Mouse (Mus musculus) kidney, embryonic 16.5 days (tissue): ENCODE measurements around the gene P2ry2. TPM values are rescaled to one million over a fixed set of nuclear protein-coding genes. Genes with fewer than 3 reads are reported as not detected.

ENCODE experiments used
- ATAC-seq: fragments of 200-750 bp; cut with Nextera tagmentation; 2 replicates; pipeline ENCODE4 v1.8.0; 2017; ENCODE audit warnings: moderate TSS enrichment; ENCODE audit not compliant: low FRiP score, low TSS enrichment
- H3K27ac ChIP-seq: fragments of 300-500 bp; sonication (generic); 2 replicates; pipeline ENCODE4 v1.5.1; 2014; ENCODE audit warnings: low read length
- H3K27me3 ChIP-seq: fragments of 300-500 bp; sonication (generic); 2 replicates; pipeline ENCODE4 v1.6.1; 2014; ENCODE audit warnings: low read length, control low read depth, mixed read lengths; ENCODE audit not compliant: insufficient read depth
- H3K36me3 ChIP-seq: fragments of 300-500 bp; sonication (generic); 2 replicates; pipeline ENCODE4 v1.6.1; 2014; ENCODE audit warnings: low read length, control low read depth, mixed read lengths; ENCODE audit not compliant: insufficient read depth
- H3K4me1 ChIP-seq: fragments of 300-500 bp; sonication (generic); 2 replicates; pipeline ENCODE4 v1.6.1; 2014; ENCODE audit warnings: low read length, control low read depth, mixed read lengths; ENCODE audit not compliant: insufficient read depth
- H3K4me2 ChIP-seq: fragments of 300-500 bp; sonication (generic); replicated peaks from 2 replicates; pipeline ENCODE4 v1.6.1; 2014; ENCODE audit warnings: low read depth, low read length
- H3K4me3 ChIP-seq: fragments of 300-500 bp; sonication (generic); 2 replicates; pipeline ENCODE4 v1.5.1; 2014; ENCODE audit warnings: mild to moderate bottlenecking, low read length
- H3K9ac ChIP-seq: fragments of 300-500 bp; sonication (generic); replicated peaks from 2 replicates; pipeline ENCODE4 v1.6.1; 2014; ENCODE audit warnings: low read length
- H3K9me3 ChIP-seq: fragments of 300-500 bp; sonication (generic); 2 replicates; pipeline ENCODE4 v1.6.1; 2016; ENCODE audit warnings: low read length, control low read depth
- WGBS: fragments of 180-500 bp; shearing (Covaris S2); extraction: QIAGEN DNeasy Blood & Tissue Kit; methylation state at CpG from one replicate; pipeline ENCODE4 v1.1.7; 2014; 5-methylcytosine and 5-hydroxymethylcytosine counted together
- polyA plus RNA-seq: library from polyadenylated mRNA; unstranded; fragments of >200 nt; fragmentation: Nextera tagmentation; extraction: Ambion mirVana; gene quantifications from 2 replicates; pipeline ENCODE4 v1.2.1, GENCODE M21; 2015

Gene P2ry2
- polyA plus RNA-seq, 1 experiment from 2014 or later, result 1.4 TPM

DNA sequence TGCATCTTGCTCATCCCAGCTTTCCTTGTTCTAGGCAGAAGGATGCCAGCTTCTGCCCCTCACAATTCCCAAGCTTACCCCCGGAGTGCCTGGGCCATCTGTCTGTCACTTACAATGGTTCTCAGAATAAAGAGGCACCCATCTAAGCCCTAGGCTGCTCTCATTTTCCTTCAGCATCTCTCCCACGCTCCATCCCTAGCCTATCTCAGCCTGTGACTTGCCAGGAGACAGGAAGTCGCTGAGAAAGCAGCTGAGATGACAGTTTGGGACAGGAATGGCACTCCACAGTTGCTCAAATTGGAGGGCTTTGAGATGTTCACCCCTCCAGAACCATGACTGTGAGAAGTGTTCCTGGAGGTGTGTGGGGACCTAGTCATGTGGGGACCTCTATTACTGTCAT lies 39.8 kb downstream of the P2ry2 start:
- H3K27me3 ChIP-seq, result peaks cover 20% of the 10 kb centered on the region
- H3K4me1 ChIP-seq, result peaks cover 12% of the 10 kb centered on the region; the same call in 1 of the 2 replicates
- ATAC-seq, result no peak
- no peaks in the 10 kb centered on the region for H3K36me3 ChIP-seq
- H3K9me3 ChIP-seq, result no peaks in the 10 kb centered on the region
- H3K27ac ChIP-seq, result no peak overlapping the region
- H3K9ac ChIP-seq, result no peak overlapping the region
- H3K4me2 ChIP-seq, result no peak overlapping the region
- H3K4me3 ChIP-seq, result no peak overlapping the region
- 51% methylated on average over 3 of the region's 3 CpGs for WGBS

DNA sequence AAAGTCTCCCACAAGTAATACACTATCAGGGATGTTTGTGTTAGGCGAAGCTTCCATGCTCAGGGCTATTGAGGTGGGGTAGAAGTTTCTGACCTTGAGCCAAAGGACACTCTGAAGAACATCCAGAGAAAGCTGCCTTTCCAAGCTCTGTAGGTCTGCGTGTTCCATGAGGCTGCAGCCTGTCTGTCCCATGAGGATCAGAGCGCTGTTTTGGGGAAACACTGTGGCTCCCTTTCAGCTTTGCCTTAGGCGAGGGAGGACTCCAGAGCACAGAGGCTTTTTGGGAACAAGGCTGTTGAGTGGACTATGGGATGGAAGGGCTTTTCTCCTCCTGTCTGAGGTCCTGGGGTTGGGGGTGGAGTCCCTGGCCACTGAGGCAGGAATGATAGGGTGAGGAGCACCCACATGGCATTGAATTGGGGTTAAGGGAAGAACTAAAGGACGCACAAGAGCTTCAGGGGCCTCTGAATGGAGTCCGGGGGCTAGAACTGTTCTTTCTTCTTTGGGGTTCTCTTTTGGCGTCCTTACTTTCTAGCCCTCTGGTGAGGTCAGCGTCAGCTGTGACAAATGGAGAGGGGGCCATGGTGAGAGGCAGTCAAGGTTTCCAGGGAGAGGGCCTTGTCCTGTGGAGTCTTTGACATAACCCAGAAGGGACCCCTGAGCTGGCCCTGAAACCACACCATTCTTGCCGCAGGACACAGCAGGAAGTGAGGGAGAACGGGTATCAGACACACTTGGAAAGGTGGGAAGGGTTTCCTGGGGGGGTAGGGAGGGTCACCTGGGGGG lies 43.6 kb downstream of the P2ry2 start:
- Histone ChIP-seq H3K4me1 (peaks cover 2% of the 10 kb centered on the region; the same call in 1 of the 2 replicates), H3K36me3 (no peaks in the 10 kb centered on the region), H3K9ac (no peak overlapping the region), H3K4me3 (no peak overlapping the region), H3K27me3 (peaks cover 13% of the 10 kb centered on the region), H3K4me2 (no peak overlapping the region), H3K27ac (no peak overlapping the region), H3K9me3 (no peaks in the 10 kb centered on the region)
- 72% methylated on average over 10 of the region's 10 CpGs for WGBS
- ATAC-seq, result no peak

DNA sequence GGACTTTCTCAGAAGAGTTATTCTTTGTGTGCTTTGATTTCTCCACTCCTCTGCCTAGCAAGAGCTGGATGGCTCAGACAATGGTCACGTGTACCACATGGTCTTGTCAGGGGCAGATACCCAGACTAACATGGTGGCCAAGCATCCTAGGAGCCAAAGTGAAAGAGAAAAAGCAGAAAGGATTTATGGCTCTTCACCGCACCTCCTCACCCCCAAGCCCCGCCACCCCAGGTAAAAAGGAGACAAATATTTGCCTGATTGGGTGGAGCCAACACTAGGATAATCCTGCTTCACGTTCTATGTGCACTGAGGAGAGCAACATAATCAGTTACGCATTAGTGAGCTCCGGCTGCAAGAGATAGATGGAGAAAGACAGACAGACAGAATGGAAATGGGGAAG lies 44.3 kb downstream of the P2ry2 start:
- Histone ChIP-seq H3K36me3 (no peaks in the 10 kb centered on the region), H3K4me1 (no peaks in the 10 kb centered on the region), H3K4me2 (no peak overlapping the region), H3K27ac (no peak overlapping the region), H3K4me3 (no peak overlapping the region), H3K9me3 (no peaks in the 10 kb centered on the region), H3K9ac (no peak overlapping the region), H3K27me3 (peaks cover 9% of the 10 kb centered on the region)
- WGBS, result 69% methylated on average over 6 of the region's 6 CpGs
- no peak for ATAC-seq

DNA sequence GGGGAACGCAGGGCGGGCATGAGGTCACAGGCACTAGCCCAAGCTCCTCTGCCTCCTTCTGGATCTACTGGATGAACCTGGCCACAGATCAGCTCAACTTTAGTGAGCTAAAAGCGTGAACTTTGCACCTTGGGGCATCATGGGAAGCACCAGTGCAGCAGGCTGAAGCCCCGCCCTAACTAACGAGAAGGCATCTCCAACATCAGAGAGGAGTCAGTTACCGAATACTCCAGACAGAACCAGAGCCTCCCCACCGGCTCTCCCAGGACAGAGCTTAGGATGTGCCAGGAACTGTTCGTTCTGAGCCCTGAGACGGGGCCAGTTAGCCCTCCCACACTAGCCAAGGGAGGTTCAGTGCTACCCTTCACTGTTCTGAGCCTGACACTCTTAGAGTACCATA lies 44.8 kb downstream of the P2ry2 start:
- no peak overlapping the region for H3K27ac ChIP-seq
- 0 out of 2 replicates have a peak, but pooled peaks cover 2% of the 10 kb centered on the region for H3K4me1 ChIP-seq
- H3K9me3 ChIP-seq, result no peaks in the 10 kb centered on the region
- H3K4me3 ChIP-seq, result no peak overlapping the region
- no peak for ATAC-seq
- no peak overlapping the region for H3K4me2 ChIP-seq
- 71% methylated on average over 9 of the region's 9 CpGs for WGBS
- H3K9ac ChIP-seq, result no peak overlapping the region
- H3K27me3 ChIP-seq, result peaks cover 4% of the 10 kb centered on the region; the same call in 1 of the 2 replicates
- no peaks in the 10 kb centered on the region for H3K36me3 ChIP-seq

DNA sequence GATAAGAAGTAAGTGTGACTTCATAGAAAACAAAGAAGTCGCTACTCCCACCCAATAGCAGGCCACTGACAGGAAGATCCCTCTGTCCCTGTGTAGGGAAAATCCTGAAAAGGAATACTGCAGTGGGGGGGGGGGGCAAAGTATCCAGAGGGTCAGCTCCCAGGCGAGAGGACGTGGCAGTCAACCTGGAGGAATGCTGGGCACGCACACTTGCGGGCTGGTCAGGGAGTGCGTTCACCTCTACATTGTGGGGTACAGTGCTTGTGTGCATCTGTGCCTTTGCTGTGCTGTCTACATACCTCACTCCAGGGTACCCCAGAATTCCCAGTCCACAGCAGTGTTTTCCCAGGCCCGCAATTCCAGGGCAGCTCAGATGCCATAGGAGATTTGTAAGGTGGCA lies 46.7 kb downstream of the P2ry2 start:
- Histone ChIP-seq H3K9ac (no peak overlapping the region), H3K4me1 (0 out of 2 replicates have a peak, but pooled peaks cover 2% of the 10 kb centered on the region), H3K27ac (no peak overlapping the region), H3K36me3 (no peaks in the 10 kb centered on the region), H3K4me3 (no peak overlapping the region), H3K4me2 (no peak overlapping the region), H3K9me3 (no peaks in the 10 kb centered on the region), H3K27me3 (no peaks in the 10 kb centered on the region)
- 86% methylated on average over 7 of the region's 7 CpGs for WGBS
- no peak for ATAC-seq

- Histone ChIP-seq H3K4me3 (no peak overlapping the region), H3K27me3 (no peaks in the 10 kb centered on the region), H3K4me1 (0 out of 2 replicates have a peak, but pooled peaks cover 2% of the 10 kb centered on the region), H3K36me3 (no peaks in the 10 kb centered on the region), H3K27ac (no peak overlapping the region), H3K9ac (no peak overlapping the region), H3K4me2 (no peak overlapping the region), H3K9me3 (no peaks in the 10 kb centered on the region)
- 0 out of 2 replicates have a peak, but pooled peaks have one; percentile 20 for ATAC-seq
- WGBS, result 24% methylated on average over 4 of the region's 4 CpGs
These were observed 47.6 kb downstream of the P2ry2 start for GRCm38 (mm10) chr7:100965079-100965478.

- Histone ChIP-seq H3K4me1 (0 out of 2 replicates have a peak, but pooled peaks cover 2% of the 10 kb centered on the region), H3K36me3 (no peaks in the 10 kb centered on the region), H3K9me3 (no peaks in the 10 kb centered on the region), H3K27ac (no peak overlapping the region), H3K4me2 (no peak overlapping the region), H3K4me3 (no peak overlapping the region), H3K27me3 (no peaks in the 10 kb centered on the region), H3K9ac (no peak overlapping the region)
- 85% methylated on average over 6 of the region's 6 CpGs for WGBS
- no peak for ATAC-seq
These were observed 48.4 kb downstream of the P2ry2 start for GRCm38 (mm10) chr7:100964242-100964641.

DNA sequence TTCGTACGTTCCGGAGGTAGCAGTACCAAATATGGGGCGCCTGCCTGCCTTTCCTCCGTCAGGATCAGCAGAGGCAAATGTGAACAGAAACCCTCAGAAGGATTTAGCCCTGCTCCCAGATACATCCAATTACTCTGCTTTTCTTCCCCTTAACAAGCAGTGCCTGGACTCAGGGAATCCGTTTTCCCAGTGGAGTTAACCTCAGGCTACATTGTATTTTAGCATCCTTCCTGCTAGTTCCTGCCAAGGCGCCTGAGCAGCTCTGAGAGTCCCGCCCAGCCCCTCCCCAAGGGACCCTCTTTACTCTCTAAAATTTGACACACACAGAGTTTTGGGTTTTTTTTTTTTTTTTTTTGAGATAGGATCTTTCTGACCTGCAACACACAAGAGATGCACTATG lies 49.3 kb downstream of the P2ry2 start:
- Histone ChIP-seq H3K4me2 (no peak overlapping the region), H3K4me3 (no peak overlapping the region), H3K27me3 (no peaks in the 10 kb centered on the region), H3K4me1 (0 out of 2 replicates have a peak, but pooled peaks cover 2% of the 10 kb centered on the region), H3K9me3 (no peaks in the 10 kb centered on the region), H3K27ac (no peak overlapping the region), H3K9ac (no peak overlapping the region), H3K36me3 (no peaks in the 10 kb centered on the region)
- WGBS, result 77% methylated on average over 8 of the region's 8 CpGs
- no peak for ATAC-seq

GRCm38 (mm10) chr7:100961146-100961545 lies 51.5 kb downstream of the P2ry2 start:
- Histone ChIP-seq H3K27me3 (no peaks in the 10 kb centered on the region), H3K27ac (no peak overlapping the region), H3K4me2 (no peak overlapping the region), H3K4me3 (no peak overlapping the region), H3K36me3 (no peaks in the 10 kb centered on the region), H3K9ac (no peak overlapping the region), H3K9me3 (no peaks in the 10 kb centered on the region), H3K4me1 (0 out of 2 replicates have a peak, but pooled peaks cover 2% of the 10 kb centered on the region)
- WGBS, result 78% methylated on average over 7 of the region's 7 CpGs
- ATAC-seq, result no peak

DNA sequence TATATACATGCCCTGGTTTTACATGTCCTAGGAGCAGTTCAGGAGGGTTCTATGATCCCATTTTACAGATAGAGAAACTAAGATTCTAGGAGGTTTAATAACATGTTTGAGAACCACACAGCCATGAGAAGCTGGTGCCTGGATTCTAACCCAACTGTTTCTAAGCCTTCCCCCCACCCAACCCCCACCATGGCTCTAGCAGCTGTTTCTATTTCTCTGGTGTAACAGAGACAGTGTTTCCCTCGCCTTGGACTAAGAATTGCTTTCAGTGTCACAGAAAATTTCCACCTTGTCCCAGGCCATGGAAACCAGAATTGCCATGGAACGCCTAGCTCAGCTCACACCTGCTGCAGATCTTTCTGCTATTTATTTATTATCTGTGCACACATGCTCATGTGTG lies 52.2 kb downstream of the P2ry2 start:
- Histone ChIP-seq H3K9ac (no peak overlapping the region), H3K27me3 (no peaks in the 10 kb centered on the region), H3K27ac (no peak overlapping the region), H3K9me3 (no peaks in the 10 kb centered on the region), H3K4me1 (0 out of 2 replicates have a peak, but pooled peaks cover 2% of the 10 kb centered on the region), H3K36me3 (no peaks in the 10 kb centered on the region), H3K4me3 (no peak overlapping the region), H3K4me2 (no peak overlapping the region)
- 71% methylated on average over 2 of the region's 2 CpGs for WGBS
- no peak for ATAC-seq
